Mouse (Mus musculus): ENCODE results near the gene Yap1.

GRCm38 (mm10) chr9:7884346-7884745, 120.0 kb downstream of the Yap1 start:
- TF ChIP-seq CTCF (IDR thresholded peaks at IDR 0.05; ENCODE audit: insufficient read depth, low read length), result no peak
- no peak for TF ChIP-seq POLR2A (IDR thresholded peaks at IDR 0.05; ENCODE audit: borderline replicate concordance, extremely low read depth, low read depth, low read length)
